Mouse (Mus musculus) kidney, embryonic 15.5 days (tissue): Measurements from ENCODE around the gene Socs3. TPM values are rescaled to one million over a fixed set of nuclear protein-coding genes. Genes with fewer than 3 reads are reported as not detected.

Experiments used
- ATAC-seq: fragments of 200-750 bp; cut with Nextera tagmentation; replicated peaks from 2 replicates; pipeline ENCODE4 v1.8.0; 2017; ENCODE audit warnings: moderate TSS enrichment; ENCODE audit not compliant: low FRiP score
- H3K27ac ChIP-seq: fragments of 300-500 bp; sonication (generic); 2 replicates; pipeline ENCODE4 v1.5.1; 2015; ENCODE audit warnings: mild to moderate bottlenecking, inconsistent platforms
- H3K27me3 ChIP-seq: fragments of 300-500 bp; sonication (generic); 2 replicates; pipeline ENCODE4 v1.6.1; 2015; ENCODE audit warnings: inconsistent platforms
- H3K36me3 ChIP-seq: fragments of 300-500 bp; sonication (generic); 2 replicates; pipeline ENCODE4 v1.6.1; 2015; ENCODE audit warnings: inconsistent platforms
- H3K4me1 ChIP-seq: fragments of 300-500 bp; sonication (generic); 2 replicates; pipeline ENCODE4 v1.6.1; 2015; ENCODE audit warnings: inconsistent platforms
- H3K4me2 ChIP-seq: fragments of 300-500 bp; sonication (generic); 2 replicates; pipeline ENCODE4 v1.6.1; 2015; ENCODE audit warnings: moderate library complexity, mild to moderate bottlenecking, inconsistent platforms
- H3K4me3 ChIP-seq: fragments of 300-500 bp; sonication (generic); replicated peaks from 2 replicates; pipeline ENCODE4 v1.5.1; 2015; ENCODE audit warnings: mild to moderate bottlenecking, inconsistent platforms
- H3K9ac ChIP-seq: fragments of 300-500 bp; sonication (generic); 2 replicates; pipeline ENCODE4 v1.6.1; 2015; ENCODE audit warnings: mild to moderate bottlenecking, inconsistent platforms
- H3K9me3 ChIP-seq: fragments of 300-500 bp; sonication (generic); replicated peaks from 2 replicates; pipeline ENCODE4 v1.6.1; 2016; ENCODE audit warnings: inconsistent platforms
- WGBS: fragments of 180-500 bp; shearing (Covaris S2); methylation state at CpG from one replicate; pipeline ENCODE4 v1.1.7; 2015; ENCODE audit warnings: mixed read lengths; 5-methylcytosine and 5-hydroxymethylcytosine counted together
- polyA plus RNA-seq: library from polyadenylated mRNA; unstranded; fragments of >200 nt; fragmentation: Nextera tagmentation; extraction: Ambion mirVana; gene quantifications from 2 replicates; pipeline ENCODE4 v1.2.1, GENCODE M21; 2015

Socs3 gene
- polyA plus RNA-seq, 1 experiment from 2014 or later, result 15.2 TPM

GRCm38 (mm10) chr11:117941848-117942247, 28.0 kb downstream of the Socs3 start:
- no peaks in the 10 kb centered on the region for H3K36me3 ChIP-seq
- no peak overlapping the region for H3K4me2 ChIP-seq
- 44% methylated on average over 4 of the region's 4 CpGs for WGBS
- no peak for ATAC-seq
- no peaks in the 10 kb centered on the region for H3K9me3 ChIP-seq
- no peaks in the 10 kb centered on the region for H3K27me3 ChIP-seq
- no peak overlapping the region for H3K9ac ChIP-seq
- H3K4me1 ChIP-seq, result peaks cover 56% of the 10 kb centered on the region
- H3K4me3 ChIP-seq, result no peak overlapping the region
- H3K27ac ChIP-seq, result no peak overlapping the region

GRCm38 (mm10) chr11:117941325-117941834, 28.5 kb downstream of the Socs3 start:
- Histone ChIP-seq H3K9me3 (no peaks in the 10 kb centered on the region), H3K27ac (no peak overlapping the region)

GRCm38 (mm10) chr11:117940881-117941280, 29.0 kb downstream of the Socs3 start:
- H3K27ac ChIP-seq, result peak overlapping the region; percentile 93
- no peak overlapping the region for H3K9ac ChIP-seq
- H3K27me3 ChIP-seq, result no peaks in the 10 kb centered on the region
- no peaks in the 10 kb centered on the region for H3K36me3 ChIP-seq
- 92% methylated on average over 6 of the region's 6 CpGs for WGBS
- H3K4me3 ChIP-seq, result no peak overlapping the region
- ATAC-seq, result no peak
- H3K4me2 ChIP-seq, result no peak overlapping the region
- H3K9me3 ChIP-seq, result no peaks in the 10 kb centered on the region
- peaks cover 56% of the 10 kb centered on the region for H3K4me1 ChIP-seq

More at GRCm38 (mm10) chr11:117941325-117941834, 28.5 kb downstream of the Socs3 start:
- Histone ChIP-seq H3K4me2 (no peak overlapping the region), H3K4me1 (peaks cover 55% of the 10 kb centered on the region), H3K4me3 (no peak overlapping the region), H3K9ac (no peak overlapping the region), H3K36me3 (no peaks in the 10 kb centered on the region), H3K27me3 (no peaks in the 10 kb centered on the region)
- 80% methylated on average over 8 of the region's 8 CpGs for WGBS
- ATAC-seq, result no peak

GRCm38 (mm10) chr11:117939741-117940285, 30.0 kb downstream of the Socs3 start:
- Histone ChIP-seq H3K27ac (peak overlapping the region; percentile 93), H3K9ac (no peak overlapping the region), H3K9me3 (no peaks in the 10 kb centered on the region), H3K27me3 (no peaks in the 10 kb centered on the region), H3K4me2 (peak overlapping the region; percentile 27), H3K4me1 (peaks cover 63% of the 10 kb centered on the region), H3K36me3 (no peaks in the 10 kb centered on the region), H3K4me3 (no peak overlapping the region)
- ATAC-seq, result peak; percentile 80
- whole genome bisulfite sequencing, result 2% methylated on average over 7 of the region's 7 CpGs

- Histone ChIP-seq H3K4me3 (no peak overlapping the region), H3K4me2 (peak overlapping the region; percentile 27), H3K9me3 (no peaks in the 10 kb centered on the region), H3K36me3 (no peaks in the 10 kb centered on the region), H3K27me3 (no peaks in the 10 kb centered on the region), H3K27ac (peak overlapping the region; percentile 93), H3K4me1 (peaks cover 69% of the 10 kb centered on the region), H3K9ac (no peak overlapping the region)
- WGBS, result 47% methylated on average over 4 of the region's 4 CpGs
- no peak for ATAC-seq
Observed at GRCm38 (mm10) chr11:117939004-117939730, 30.7 kb downstream of the Socs3 start.

- no peak for ATAC-seq
- no peaks in the 10 kb centered on the region for H3K9me3 ChIP-seq
- 44% methylated on average over 8 of the region's 8 CpGs for WGBS
- peaks cover 91% of the 10 kb centered on the region for H3K4me1 ChIP-seq
- H3K27ac ChIP-seq, result peak overlapping the region; percentile 71; the same call in 1 of the 2 replicates
- no peak overlapping the region for H3K4me2 ChIP-seq
- no peak overlapping the region for H3K4me3 ChIP-seq
- H3K9ac ChIP-seq, result no peak overlapping the region
- no peaks in the 10 kb centered on the region for H3K36me3 ChIP-seq
- peaks cover 6% of the 10 kb centered on the region for H3K27me3 ChIP-seq
Observed at GRCm38 (mm10) chr11:117936202-117936601, 33.6 kb downstream of the Socs3 start.

- H3K4me2 ChIP-seq, result no peak overlapping the region
- H3K4me1 ChIP-seq, result peaks cover 91% of the 10 kb centered on the region
- ATAC-seq, result no peak
- peaks cover 12% of the 10 kb centered on the region for H3K27me3 ChIP-seq
- WGBS, result 56% methylated on average over 9 of the region's 9 CpGs
- no peak overlapping the region for H3K9ac ChIP-seq
- H3K36me3 ChIP-seq, result no peaks in the 10 kb centered on the region
- no peak overlapping the region for H3K4me3 ChIP-seq
- peak overlapping the region; percentile 71 for H3K27ac ChIP-seq
- H3K9me3 ChIP-seq, result no peaks in the 10 kb centered on the region
Observed at GRCm38 (mm10) chr11:117935616-117936015, 34.2 kb downstream of the Socs3 start.

- WGBS, result 58% methylated on average over 5 of the region's 5 CpGs
- no peak overlapping the region for H3K4me2 ChIP-seq
- H3K4me3 ChIP-seq, result no peak overlapping the region
- no peak for ATAC-seq
- H3K36me3 ChIP-seq, result no peaks in the 10 kb centered on the region
- H3K4me1 ChIP-seq, result peaks cover 86% of the 10 kb centered on the region
- no peak overlapping the region for H3K9ac ChIP-seq
- peak overlapping the region; percentile 71 for H3K27ac ChIP-seq
- no peaks in the 10 kb centered on the region for H3K9me3 ChIP-seq
- peaks cover 20% of the 10 kb centered on the region for H3K27me3 ChIP-seq
Observed at GRCm38 (mm10) chr11:117934576-117935368, 35.1 kb downstream of the Socs3 start.

GRCm38 (mm10) chr11:117934168-117934567, 35.7 kb downstream of the Socs3 start:
- WGBS, result 50% methylated on average over 2 of the region's 2 CpGs

GRCm38 (mm10) chr11:117932195-117932594, 37.7 kb downstream of the Socs3 start:
- no peak overlapping the region for H3K4me3 ChIP-seq
- no peaks in the 10 kb centered on the region for H3K9me3 ChIP-seq
- no peak overlapping the region for H3K9ac ChIP-seq
- no peak overlapping the region for H3K4me2 ChIP-seq
- peak overlapping the region; percentile 28; the same call in 1 of the 2 replicates for H3K27ac ChIP-seq
- peaks cover 64% of the 10 kb centered on the region for H3K4me1 ChIP-seq
- 32% methylated on average over 4 of the region's 4 CpGs for WGBS
- H3K36me3 ChIP-seq, result no peaks in the 10 kb centered on the region
- peaks cover 29% of the 10 kb centered on the region for H3K27me3 ChIP-seq
- ATAC-seq, result no peak

More at GRCm38 (mm10) chr11:117934168-117934567, 35.7 kb downstream of the Socs3 start:
- H3K4me1 ChIP-seq, result peaks cover 80% of the 10 kb centered on the region
- H3K4me2 ChIP-seq, result no peak overlapping the region
- no peaks in the 10 kb centered on the region for H3K36me3 ChIP-seq
- H3K27ac ChIP-seq, result peak overlapping the region; percentile 6; the same call in 1 of the 2 replicates
- peaks cover 24% of the 10 kb centered on the region for H3K27me3 ChIP-seq
- peak; percentile 67 for ATAC-seq
- no peak overlapping the region for H3K9ac ChIP-seq
- H3K9me3 ChIP-seq, result no peaks in the 10 kb centered on the region
- no peak overlapping the region for H3K4me3 ChIP-seq

- ATAC-seq, result no peak
- Histone ChIP-seq H3K9me3 (no peaks in the 10 kb centered on the region), H3K9ac (no peak overlapping the region), H3K27ac (no peak overlapping the region), H3K27me3 (peaks cover 29% of the 10 kb centered on the region), H3K4me3 (no peak overlapping the region), H3K4me2 (0 out of 2 replicates have a peak overlapping the region, but pooled peaks have one; percentile 7), H3K4me1 (peaks cover 62% of the 10 kb centered on the region), H3K36me3 (no peaks in the 10 kb centered on the region)
- 64% methylated on average over 6 of the region's 6 CpGs for WGBS
Observed at GRCm38 (mm10) chr11:117931576-117931975, 38.3 kb downstream of the Socs3 start.
